Mouse (Mus musculus): Measurements from ENCODE around the gene Gm10283.

GRCm38 (mm10) chr8:60404994-60405548 is 97.9 kb downstream of the Gm10283 start:
- TF ChIP-seq CTCF (IDR thresholded peaks at IDR 0.05; ENCODE audit: borderline replicate concordance, insufficient read depth, low read length) = no peak
- no peak for TF ChIP-seq POLR2A (IDR thresholded peaks at IDR 0.05; ENCODE audit: low read depth, low read length)

All from embryonic fibroblast, embryonic 13.5 days (primary cell).